In the genomic region with DNA sequence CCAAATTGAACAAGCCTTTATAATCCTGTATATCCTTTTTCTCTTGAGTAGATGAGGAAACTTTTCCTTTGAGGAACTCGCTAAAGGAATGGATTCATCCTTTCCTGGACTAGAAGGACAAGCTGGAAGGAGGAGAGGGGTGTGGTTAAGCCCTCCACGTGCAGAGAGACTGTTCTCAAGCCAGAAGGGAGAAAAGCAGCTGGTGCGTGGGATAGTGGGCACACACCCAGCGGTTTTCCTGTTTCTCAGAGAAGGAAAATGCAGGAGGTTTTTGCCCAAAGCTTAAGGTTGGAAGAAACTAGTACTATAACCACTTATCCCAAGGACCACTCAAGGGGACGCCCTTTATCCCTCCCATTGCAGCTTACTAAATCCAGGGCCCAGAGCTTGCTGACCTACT, we compare ENCODE assay signal across 8 mouse cellular contexts. TPM values are rescaled to one million over a fixed set of nuclear protein-coding genes. Genes with fewer than 3 reads are reported as not detected.
A peak's percentile ranks its signal among the peaks of the same experiment; 100 is the strongest.
DNase-seq lines count a peak whose midpoint lies in the region; ATAC-seq lines count a peak whose summit lies in the region.

No protein-coding gene starts in this region.

- DNase-seq in left cerebral cortex, adult 11 months (ENCODE audit: low spot score): peak; percentile 25
- no peak for DNase-seq in left cerebral cortex, postnatal 4 days
- DNase-seq in forebrain, embryonic 14.5 days (ENCODE audit: low spot score): no peak
- no peak for DNase-seq in midbrain, embryonic 14.5 days
- DNase-seq in ovary, postnatal 36 days (ENCODE audit: low spot score): no peak
- no peak for DNase-seq in spleen, postnatal 4 days (ENCODE audit: low spot score in 2 of 2)
- no peak for DNase-seq in kidney, postnatal 36 days

- H3K27me3 ChIP-seq in forebrain, embryonic 14.5 days (replicated peaks; ENCODE audit: control insufficient read depth, insufficient read depth, low read length): no peaks in the 10 kb centered on the region
- H3K27me3 ChIP-seq in hindbrain, embryonic 15.5 days: no peaks in the 10 kb centered on the region
- H3K27me3 ChIP-seq in midbrain, embryonic 14.5 days (ENCODE audit: control insufficient read depth, insufficient read depth, low read length): no peaks in the 10 kb centered on the region

- no peaks in the 10 kb centered on the region for H3K36me3 ChIP-seq in forebrain, embryonic 14.5 days (ENCODE audit: control insufficient read depth, insufficient read depth, low read length)
- H3K36me3 ChIP-seq in hindbrain, embryonic 15.5 days: no peaks in the 10 kb centered on the region
- no peaks in the 10 kb centered on the region for H3K36me3 ChIP-seq in midbrain, embryonic 14.5 days (ENCODE audit: control insufficient read depth, insufficient read depth, low read length)

- 40% methylated on average over 5 of the region's 5 CpGs for WGBS in forebrain, embryonic 14.5 days
- 35% methylated on average over 5 of the region's 5 CpGs for WGBS in hindbrain, embryonic 15.5 days
- WGBS in midbrain, embryonic 14.5 days: 27% methylated on average over 5 of the region's 5 CpGs

- H3K4me3 ChIP-seq in forebrain, embryonic 14.5 days (ENCODE audit: low read depth, low read length): peak overlapping the region; percentile 60
- H3K4me3 ChIP-seq in hindbrain, embryonic 15.5 days: peak overlapping the region; percentile 62; the same call in 1 of the 2 replicates
- peak overlapping the region; percentile 57 for H3K4me3 ChIP-seq in midbrain, embryonic 14.5 days (replicated peaks; ENCODE audit: low read depth, low read length)

- intact Hi-C loops in left cerebral cortex, postnatal 4 days (cut with DNase I): no loop called here

- no peaks in the 10 kb centered on the region for H3K9me3 ChIP-seq in forebrain, embryonic 14.5 days (replicated peaks; ENCODE audit: control insufficient read depth, low read length)
- no peaks in the 10 kb centered on the region for H3K9me3 ChIP-seq in hindbrain, embryonic 15.5 days
- H3K9me3 ChIP-seq in midbrain, embryonic 14.5 days (ENCODE audit: control insufficient read depth, low read length): no peaks in the 10 kb centered on the region

- H3K27ac ChIP-seq in forebrain, embryonic 14.5 days (ENCODE audit: low read depth, low read length): no peak overlapping the region
- no peak overlapping the region for H3K27ac ChIP-seq in hindbrain, embryonic 15.5 days (replicated peaks)
- H3K27ac ChIP-seq in midbrain, embryonic 14.5 days (replicated peaks; ENCODE audit: low read depth, low read length): no peak overlapping the region

- peak overlapping the region; percentile 58 for H3K4me2 ChIP-seq in forebrain, embryonic 14.5 days (ENCODE audit: low read length)
- peak overlapping the region; percentile 66 for H3K4me2 ChIP-seq in hindbrain, embryonic 15.5 days
- peak overlapping the region; percentile 59 for H3K4me2 ChIP-seq in midbrain, embryonic 14.5 days (ENCODE audit: low read length)

- no peaks in the 10 kb centered on the region for H3K4me1 ChIP-seq in forebrain, embryonic 14.5 days (ENCODE audit: control insufficient read depth, insufficient read depth, low read length)
- no peaks in the 10 kb centered on the region for H3K4me1 ChIP-seq in hindbrain, embryonic 15.5 days (replicated peaks)
- H3K4me1 ChIP-seq in midbrain, embryonic 14.5 days (ENCODE audit: control insufficient read depth, insufficient read depth, low read length): no peaks in the 10 kb centered on the region

- H3K9ac ChIP-seq in forebrain, embryonic 14.5 days (ENCODE audit: low read length): no peak overlapping the region
- no peak overlapping the region for H3K9ac ChIP-seq in hindbrain, embryonic 15.5 days
- H3K9ac ChIP-seq in midbrain, embryonic 14.5 days (replicated peaks; ENCODE audit: low read length): no peak overlapping the region

- no peak for ATAC-seq in forebrain, embryonic 14.5 days
- no peak for ATAC-seq in hindbrain, embryonic 15.5 days (ENCODE audit: low FRiP score, low read depth)
- ATAC-seq in midbrain, embryonic 14.5 days (ENCODE audit: low FRiP score, low TSS enrichment): no peak

RNA-seq across cellular contexts. Expression of a gene that starts 0.7 kb away (rescaled TPM):
- total RNA-seq in left cerebral cortex, postnatal 4 days (2021): 10 to 100 TPM; 49.6 to 50.9 TPM
- 9.6 and 14.4 TPM in 2 replicates for polyA plus RNA-seq in forebrain, embryonic 14.5 days (2014; fragmentation: Nextera tagmentation; extraction: Ambion mirVana)
- 19.8 and 20.2 TPM in 2 replicates for polyA plus RNA-seq in hindbrain, embryonic 15.5 days (2015; fragmentation: Nextera tagmentation; extraction: Ambion mirVana)
- polyA plus RNA-seq in midbrain, embryonic 14.5 days (2014; fragmentation: Nextera tagmentation; extraction: Ambion mirVana): 18.8 and 20.7 TPM in 2 replicates
